Mouse (Mus musculus) kidney, postnatal 25 days (tissue): ENCODE results near the gene Slco4c1.
A peak's percentile ranks its signal among the peaks of the same experiment; 100 is the strongest.

Source experiments
- DNase-seq, 2 experiments: peaks; one replicate each; pipeline ENCODE4 v3.0.0; 2021; ENCODE audit warnings: mixed read lengths in 2 of 2

The Slco4c1 gene

GRCm38 (mm10) chr1:96871528-96872360 lies at the start of gene Slco4c1:
TSS of gene Slco4c1 (minus strand) at chr1:96872171.
- peak; percentile 74 to 81 for DNase-seq

- DNase-seq: no peak
Observed at GRCm38 (mm10) chr1:96917333-96917732, 45.4 kb upstream of the Slco4c1 start.

- DNase-seq: no peak
Observed at GRCm38 (mm10) chr1:96883788-96884187, 11.8 kb upstream of the Slco4c1 start.

DNA sequence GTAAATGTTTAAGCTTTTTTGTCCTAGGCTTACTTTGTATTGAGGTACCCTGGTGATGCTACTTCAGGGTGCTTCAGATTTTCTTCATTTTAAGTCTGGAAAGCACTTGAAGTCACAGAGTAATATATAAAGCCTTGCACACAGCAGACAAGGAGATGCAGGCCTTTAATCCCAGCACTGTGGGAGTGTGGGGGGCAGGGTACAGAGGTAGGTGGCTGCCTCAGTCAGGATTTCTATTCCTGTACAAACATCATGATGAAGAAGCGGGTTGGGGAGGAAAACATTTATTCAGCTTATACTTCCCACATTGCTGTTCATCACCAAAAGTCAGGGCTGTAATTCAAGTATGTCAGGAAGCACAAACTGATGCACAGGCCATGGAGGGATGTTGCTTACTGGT lies 6.6 kb upstream of the Slco4c1 start:
- DNase-seq: no peak

GRCm38 (mm10) chr1:96876076-96876475 lies 4.1 kb upstream of the Slco4c1 start:
- no peak for DNase-seq

DNA sequence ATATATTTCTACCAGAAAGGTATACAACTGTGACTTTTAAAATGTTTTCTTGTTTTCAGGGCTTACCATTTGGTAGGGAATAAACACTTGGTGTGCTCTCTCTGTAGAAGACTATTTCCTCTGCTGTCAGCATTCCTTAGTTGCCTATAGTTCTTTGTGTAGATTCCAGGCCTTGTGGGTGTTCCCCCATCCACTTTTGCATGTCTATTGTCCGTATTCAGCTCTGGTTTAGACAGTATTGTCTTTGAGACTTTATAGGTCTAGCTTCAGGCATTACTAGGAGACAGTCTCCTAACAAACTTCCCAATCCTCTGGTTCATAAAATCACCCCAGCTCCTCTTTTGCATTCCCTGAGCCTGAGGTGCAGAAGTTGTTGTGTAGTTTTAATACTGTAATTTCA lies 2.7 kb upstream of the Slco4c1 start:
- no peak for DNase-seq

DNA sequence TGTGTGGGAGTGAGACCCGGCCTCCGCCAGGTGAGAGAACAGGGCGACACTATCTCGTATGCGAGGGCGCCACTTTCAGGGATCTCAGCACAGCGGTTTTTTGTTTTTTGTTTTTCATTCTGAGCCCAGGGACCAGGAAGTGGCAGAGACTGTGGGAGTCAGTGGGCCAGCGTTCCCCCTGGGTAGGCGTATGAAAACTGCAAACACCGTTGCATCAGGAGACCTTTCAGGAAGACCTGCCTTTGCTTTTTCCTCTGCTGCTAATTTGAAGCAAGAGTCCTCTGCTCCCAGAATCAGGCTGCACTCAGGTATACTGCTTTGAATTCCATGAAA lies 356 bp upstream of the Slco4c1 start:
- no peak for DNase-seq

GRCm38 (mm10) chr1:96870764-96871307 lies 1.1 kb downstream of the Slco4c1 start:
- no peak for DNase-seq

GRCm38 (mm10) chr1:96868722-96869121 lies 3.2 kb downstream of the Slco4c1 start:
- no peak for DNase-seq

DNA sequence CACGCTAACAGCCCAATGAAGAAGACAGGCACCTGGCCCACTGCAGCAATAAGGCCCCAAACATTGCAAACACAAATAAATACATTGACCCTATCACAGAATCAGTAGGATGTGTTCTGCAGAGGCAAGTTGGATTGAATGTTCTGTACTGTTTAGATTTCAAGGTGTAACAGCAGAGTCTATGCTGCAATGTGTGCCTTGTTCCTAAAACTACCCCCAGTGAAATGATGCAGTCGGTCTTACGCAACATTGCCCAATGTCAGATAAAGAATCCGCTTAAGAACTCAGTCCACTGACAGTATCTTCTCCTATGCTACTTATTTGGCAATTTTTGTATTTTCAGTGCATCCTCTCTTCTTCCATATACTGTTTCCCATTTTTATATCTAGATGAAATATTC lies 6.0 kb downstream of the Slco4c1 start:
- no peak for DNase-seq

GRCm38 (mm10) chr1:96864120-96864519 lies 7.9 kb downstream of the Slco4c1 start:
- DNase-seq: no peak

- no peak for DNase-seq
Observed at GRCm38 (mm10) chr1:96859995-96860684, 11.8 kb downstream of the Slco4c1 start.

DNA sequence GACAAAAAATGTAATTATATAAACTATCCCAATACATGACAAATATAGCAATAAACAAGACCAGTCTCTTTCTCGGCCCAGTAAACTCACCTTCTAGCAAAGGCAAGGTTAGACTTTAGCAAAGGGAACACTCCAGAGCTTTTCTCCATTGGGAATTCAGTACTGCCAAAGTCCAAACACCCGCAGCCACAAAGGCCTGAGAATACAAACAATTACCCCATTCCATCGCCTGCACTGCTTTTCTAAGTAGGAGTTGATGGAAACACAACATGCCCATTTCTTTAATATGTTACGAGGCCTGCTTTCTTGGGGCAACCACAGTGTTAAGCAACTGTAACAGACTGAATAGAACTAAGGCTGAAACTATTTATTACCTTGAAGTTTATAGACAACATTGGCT lies 18.4 kb downstream of the Slco4c1 start:
- DNase-seq: peak; percentile 46 to 47

- DNase-seq: no peak
Observed at GRCm38 (mm10) chr1:96849101-96849500, 22.9 kb downstream of the Slco4c1 start.

DNA sequence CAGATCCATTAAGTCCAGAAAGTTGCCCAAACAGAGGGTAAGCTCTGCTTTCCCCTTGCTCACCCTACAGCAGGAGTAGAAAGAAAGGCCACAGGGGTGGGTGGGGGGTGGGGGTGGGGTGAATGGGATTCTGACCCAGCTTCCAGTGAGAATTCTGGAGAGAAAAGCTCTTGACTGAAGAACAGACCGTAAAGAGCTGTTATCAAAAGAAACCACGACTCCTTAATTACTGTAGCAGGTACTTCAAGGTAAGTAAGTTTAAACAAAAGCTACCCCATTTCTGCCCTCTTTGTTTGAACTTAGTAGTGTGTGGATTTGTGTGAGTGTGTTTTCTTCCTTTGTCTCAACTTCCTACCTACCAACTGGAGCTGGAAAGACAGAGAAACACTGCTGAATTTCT lies 23.4 kb downstream of the Slco4c1 start:
- DNase-seq: no peak

DNA sequence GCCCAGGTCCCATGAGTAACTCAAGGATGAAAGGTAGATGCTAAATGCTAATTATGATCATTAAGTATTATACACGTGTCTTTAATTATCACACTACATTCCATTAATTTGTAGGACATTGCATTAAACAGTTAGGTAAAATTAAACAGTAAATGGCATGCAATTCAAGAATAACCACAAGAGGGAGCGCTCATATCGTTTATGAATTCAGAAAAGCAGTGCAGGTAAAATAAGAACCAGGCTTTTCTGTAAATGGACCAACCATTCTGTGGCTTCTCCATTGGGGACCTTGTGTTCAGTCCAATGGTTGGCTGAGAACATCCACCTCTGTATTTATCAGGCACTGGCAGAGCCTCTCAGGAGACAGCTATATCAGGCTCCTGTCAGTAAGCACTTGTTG lies 25.2 kb downstream of the Slco4c1 start:
- peak in 1 of 2 experiments; percentile 19 for DNase-seq

DNA sequence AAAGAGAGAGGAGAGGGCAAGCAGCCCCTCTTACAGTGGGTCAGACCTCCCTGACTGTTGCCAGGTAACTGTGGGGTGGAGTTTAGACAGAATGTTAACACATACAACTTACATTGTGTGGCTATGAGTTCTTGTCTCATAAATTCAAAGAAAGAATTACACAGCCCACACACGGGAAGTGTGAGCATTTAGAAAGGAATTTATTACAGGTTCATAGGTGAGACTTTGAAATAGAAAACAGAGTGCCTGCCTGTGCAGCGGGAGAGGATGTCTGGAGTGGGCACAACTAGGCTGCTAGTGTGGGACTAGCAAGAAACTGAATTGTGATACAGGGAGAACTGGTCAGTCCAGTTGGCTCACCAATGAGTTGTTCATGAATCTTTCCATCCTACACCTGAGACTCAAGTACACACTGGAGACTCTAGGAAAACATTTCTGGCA lies 66.7 kb downstream of the Slco4c1 start:
- DNase-seq: no peak

- DNase-seq: no peak
Observed at GRCm38 (mm10) chr1:96801595-96801994, 70.4 kb downstream of the Slco4c1 start.

- no peak for DNase-seq
Observed at GRCm38 (mm10) chr1:96794690-96795089, 77.3 kb downstream of the Slco4c1 start.

GRCm38 (mm10) chr1:96794290-96794689 lies 77.7 kb downstream of the Slco4c1 start:
- no peak for DNase-seq

GRCm38 (mm10) chr1:96789268-96789667 lies 82.7 kb downstream of the Slco4c1 start:
- no peak for DNase-seq

GRCm38 (mm10) chr1:96774174-96774573 lies 97.8 kb downstream of the Slco4c1 start:
- DNase-seq: no peak

- DNase-seq: no peak
Observed at GRCm38 (mm10) chr1:96773712-96774111, 98.3 kb downstream of the Slco4c1 start.

DNA sequence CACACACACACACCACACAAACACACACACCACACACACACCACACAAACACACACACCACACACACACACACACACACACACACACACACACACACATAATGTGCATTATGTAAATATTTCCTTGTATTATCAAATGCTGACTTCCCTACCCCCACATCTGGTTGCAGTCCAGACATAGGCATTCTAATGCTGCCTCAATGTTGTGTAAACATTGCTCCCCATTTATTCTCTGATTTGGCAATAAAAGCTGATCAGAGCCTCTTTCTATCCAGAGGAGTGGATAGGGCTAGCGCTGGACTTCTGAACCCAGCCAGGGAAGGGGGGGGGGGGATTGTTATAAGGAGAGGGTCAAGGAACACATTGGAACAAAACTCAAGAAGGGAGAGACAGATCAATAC lies 101.7 kb downstream of the Slco4c1 start:
- no peak for DNase-seq
